Mouse (Mus musculus): ENCODE results near the gene C1ql3. TPM values are rescaled to one million over a fixed set of nuclear protein-coding genes. Genes with fewer than 3 reads are reported as not detected.

The C1ql3 gene
- polyA plus RNA-seq (2015; fragmentation: Nextera tagmentation; extraction: Ambion mirVana), result 0.11 TPM in 1 of 2 replicates, not detected in the other

GRCm38 (mm10) chr2:13011472-13011871, at the start of gene C1ql3:
TSS of gene C1ql3 (minus strand) at chr2:13011806.

Other genes with a start within 250 kb of the C1ql3 start
- 8.5 and 10.4 TPM in 2 replicates for gene Pter, start 87.8 kb downstream of the C1ql3 start, polyA plus RNA-seq (2015; fragmentation: Nextera tagmentation; extraction: Ambion mirVana)

Data from spleen, postnatal 0 days (tissue).